Mouse (Mus musculus): ENCODE data around the gene Nceh1. TPM values are rescaled to one million over a fixed set of nuclear protein-coding genes. Genes with fewer than 3 reads are reported as not detected.

Gene Nceh1
- polyA plus RNA-seq, 1 experiment from 2014 or later: 11.4 TPM

GRCm38 (mm10) chr3:27183601-27184175 lies 923 bp downstream of the Nceh1 start:
- Histone ChIP-seq H3K27ac (ENCODE audit: low read depth, low read length) (no peak overlapping the region), H3K36me3 (ENCODE audit: control insufficient read depth, insufficient read depth, low read length) (no peaks in the 10 kb centered on the region), H3K27me3 (ENCODE audit: control insufficient read depth, insufficient read depth, low read length) (no peaks in the 10 kb centered on the region), H3K9me3 (replicated peaks; ENCODE audit: control insufficient read depth, low read length) (no peaks in the 10 kb centered on the region), H3K4me1 (ENCODE audit: control insufficient read depth, insufficient read depth, low read length) (0 out of 2 replicates have a peak, but pooled peaks cover 2% of the 10 kb centered on the region), H3K9ac (ENCODE audit: low read depth, low read length) (peak overlapping the region; percentile 74), H3K4me2 (peak overlapping the region; percentile 96), H3K4me3 (ENCODE audit: low read depth, low read length) (peak overlapping the region; percentile 73)
- no peak for ATAC-seq (replicated peaks; ENCODE audit: insufficient number of reproducible peaks, low FRiP score, low TSS enrichment)
- 6% methylated on average over 19 of the region's 19 CpGs for WGBS (ENCODE audit: insufficient replicate concordance)

- no peak for ATAC-seq (replicated peaks; ENCODE audit: insufficient number of reproducible peaks, low FRiP score, low TSS enrichment)
- peaks cover 15% of the 10 kb centered on the region for H3K4me1 ChIP-seq (ENCODE audit: control insufficient read depth, insufficient read depth, low read length)
- H3K27ac ChIP-seq (ENCODE audit: low read depth, low read length): no peak overlapping the region
- H3K9ac ChIP-seq (ENCODE audit: low read depth, low read length): no peak overlapping the region
- no peaks in the 10 kb centered on the region for H3K36me3 ChIP-seq (ENCODE audit: control insufficient read depth, insufficient read depth, low read length)
- no peak overlapping the region for H3K4me3 ChIP-seq (ENCODE audit: low read depth, low read length)
- no peaks in the 10 kb centered on the region for H3K27me3 ChIP-seq (ENCODE audit: control insufficient read depth, insufficient read depth, low read length)
- H3K9me3 ChIP-seq (replicated peaks; ENCODE audit: control insufficient read depth, low read length): no peaks in the 10 kb centered on the region
- 83% methylated on average over 1 of the region's 1 CpGs for WGBS (ENCODE audit: insufficient replicate concordance)
- H3K4me2 ChIP-seq: no peak overlapping the region
Measured at GRCm38 (mm10) chr3:27188386-27188785, 5.6 kb downstream of the Nceh1 start.

GRCm38 (mm10) chr3:27189320-27190261 lies 6.8 kb downstream of the Nceh1 start:
- Histone ChIP-seq H3K4me2 (no peak overlapping the region), H3K27me3 (ENCODE audit: control insufficient read depth, insufficient read depth, low read length) (no peaks in the 10 kb centered on the region), H3K4me1 (ENCODE audit: control insufficient read depth, insufficient read depth, low read length) (peaks cover 19% of the 10 kb centered on the region), H3K9me3 (replicated peaks; ENCODE audit: control insufficient read depth, low read length) (no peaks in the 10 kb centered on the region), H3K4me3 (ENCODE audit: low read depth, low read length) (no peak overlapping the region), H3K9ac (ENCODE audit: low read depth, low read length) (no peak overlapping the region), H3K36me3 (ENCODE audit: control insufficient read depth, insufficient read depth, low read length) (no peaks in the 10 kb centered on the region), H3K27ac (ENCODE audit: low read depth, low read length) (no peak overlapping the region)
- 72% methylated on average over 14 of the region's 14 CpGs for WGBS (ENCODE audit: insufficient replicate concordance)
- ATAC-seq (replicated peaks; ENCODE audit: insufficient number of reproducible peaks, low FRiP score, low TSS enrichment): no peak

- Histone ChIP-seq H3K4me3 (ENCODE audit: low read depth, low read length) (no peak overlapping the region), H3K9me3 (replicated peaks; ENCODE audit: control insufficient read depth, low read length) (no peaks in the 10 kb centered on the region), H3K4me2 (no peak overlapping the region), H3K9ac (ENCODE audit: low read depth, low read length) (no peak overlapping the region), H3K4me1 (ENCODE audit: control insufficient read depth, insufficient read depth, low read length) (peaks cover 19% of the 10 kb centered on the region), H3K27me3 (ENCODE audit: control insufficient read depth, insufficient read depth, low read length) (no peaks in the 10 kb centered on the region), H3K27ac (ENCODE audit: low read depth, low read length) (no peak overlapping the region), H3K36me3 (ENCODE audit: control insufficient read depth, insufficient read depth, low read length) (no peaks in the 10 kb centered on the region)
- no peak for ATAC-seq (replicated peaks; ENCODE audit: insufficient number of reproducible peaks, low FRiP score, low TSS enrichment)
- 88% methylated on average over 4 of the region's 4 CpGs for WGBS (ENCODE audit: insufficient replicate concordance)
Measured at GRCm38 (mm10) chr3:27190865-27191264, 8.1 kb downstream of the Nceh1 start.

- Histone ChIP-seq H3K9ac (ENCODE audit: low read depth, low read length) (no peak overlapping the region), H3K4me1 (ENCODE audit: control insufficient read depth, insufficient read depth, low read length) (peaks cover 19% of the 10 kb centered on the region), H3K36me3 (ENCODE audit: control insufficient read depth, insufficient read depth, low read length) (no peaks in the 10 kb centered on the region), H3K27me3 (ENCODE audit: control insufficient read depth, insufficient read depth, low read length) (no peaks in the 10 kb centered on the region), H3K27ac (ENCODE audit: low read depth, low read length) (peak overlapping the region; percentile 81), H3K9me3 (replicated peaks; ENCODE audit: control insufficient read depth, low read length) (no peaks in the 10 kb centered on the region), H3K4me3 (ENCODE audit: low read depth, low read length) (no peak overlapping the region), H3K4me2 (no peak overlapping the region)
- ATAC-seq (replicated peaks; ENCODE audit: insufficient number of reproducible peaks, low FRiP score, low TSS enrichment): no peak
- 62% methylated on average over 6 of the region's 6 CpGs for WGBS (ENCODE audit: insufficient replicate concordance)
Measured at GRCm38 (mm10) chr3:27191856-27192255, 9.1 kb downstream of the Nceh1 start.

- peaks cover 19% of the 10 kb centered on the region for H3K4me1 ChIP-seq (ENCODE audit: control insufficient read depth, insufficient read depth, low read length)
- no peaks in the 10 kb centered on the region for H3K9me3 ChIP-seq (replicated peaks; ENCODE audit: control insufficient read depth, low read length)
- WGBS (ENCODE audit: insufficient replicate concordance): 26% methylated on average over 6 of the region's 6 CpGs
- H3K27me3 ChIP-seq (ENCODE audit: control insufficient read depth, insufficient read depth, low read length): no peaks in the 10 kb centered on the region
- no peak overlapping the region for H3K4me2 ChIP-seq
- no peak overlapping the region for H3K9ac ChIP-seq (ENCODE audit: low read depth, low read length)
- H3K4me3 ChIP-seq (ENCODE audit: low read depth, low read length): no peak overlapping the region
- H3K27ac ChIP-seq (ENCODE audit: low read depth, low read length): peak overlapping the region; percentile 73
- H3K36me3 ChIP-seq (ENCODE audit: control insufficient read depth, insufficient read depth, low read length): no peaks in the 10 kb centered on the region
- peak; percentile 50; the same call in 1 of the 2 replicates for ATAC-seq (replicated peaks; ENCODE audit: insufficient number of reproducible peaks, low FRiP score, low TSS enrichment)
Measured at GRCm38 (mm10) chr3:27193844-27194317, 11.1 kb downstream of the Nceh1 start.

- WGBS (ENCODE audit: insufficient replicate concordance): 62% methylated on average over 4 of the region's 4 CpGs
- Histone ChIP-seq H3K4me1 (ENCODE audit: control insufficient read depth, insufficient read depth, low read length) (peaks cover 19% of the 10 kb centered on the region), H3K36me3 (ENCODE audit: control insufficient read depth, insufficient read depth, low read length) (no peaks in the 10 kb centered on the region), H3K9me3 (replicated peaks; ENCODE audit: control insufficient read depth, low read length) (no peaks in the 10 kb centered on the region), H3K27ac (ENCODE audit: low read depth, low read length) (no peak overlapping the region), H3K27me3 (ENCODE audit: control insufficient read depth, insufficient read depth, low read length) (no peaks in the 10 kb centered on the region), H3K9ac (ENCODE audit: low read depth, low read length) (no peak overlapping the region), H3K4me3 (ENCODE audit: low read depth, low read length) (no peak overlapping the region), H3K4me2 (no peak overlapping the region)
- no peak for ATAC-seq (replicated peaks; ENCODE audit: insufficient number of reproducible peaks, low FRiP score, low TSS enrichment)
Measured at GRCm38 (mm10) chr3:27195153-27195552, 12.4 kb downstream of the Nceh1 start.

- no peak for ATAC-seq (replicated peaks; ENCODE audit: insufficient number of reproducible peaks, low FRiP score, low TSS enrichment)
- Histone ChIP-seq H3K4me3 (ENCODE audit: low read depth, low read length) (no peak overlapping the region), H3K4me1 (ENCODE audit: control insufficient read depth, insufficient read depth, low read length) (peaks cover 19% of the 10 kb centered on the region), H3K9ac (ENCODE audit: low read depth, low read length) (no peak overlapping the region), H3K36me3 (ENCODE audit: control insufficient read depth, insufficient read depth, low read length) (no peaks in the 10 kb centered on the region), H3K27me3 (ENCODE audit: control insufficient read depth, insufficient read depth, low read length) (no peaks in the 10 kb centered on the region), H3K4me2 (no peak overlapping the region), H3K9me3 (replicated peaks; ENCODE audit: control insufficient read depth, low read length) (no peaks in the 10 kb centered on the region), H3K27ac (ENCODE audit: low read depth, low read length) (no peak overlapping the region)
- 86% methylated on average over 8 of the region's 8 CpGs for WGBS (ENCODE audit: insufficient replicate concordance)
Measured at GRCm38 (mm10) chr3:27195573-27196227, 12.9 kb downstream of the Nceh1 start.
